Mouse (Mus musculus): Measurements from ENCODE around the gene Faap20. TPM values are rescaled to one million over a fixed set of nuclear protein-coding genes. Genes with fewer than 3 reads are reported as not detected.
"Not testable (repeated sequence)": the region's sequence is repeated elsewhere in the genome, so short reads cannot be mapped to it uniquely, and the experiment has no call there.

Faap20 gene
- total RNA-seq, 2 experiments from 2014 or later = 14.0 to 25.0 TPM

GRCm38 (mm10) chr4:155243233-155243632 lies 6.4 kb upstream of the Faap20 start:
- ATAC-seq (replicated peaks; ENCODE audit: poor library complexity, severe bottlenecking) = no peak

DNA sequence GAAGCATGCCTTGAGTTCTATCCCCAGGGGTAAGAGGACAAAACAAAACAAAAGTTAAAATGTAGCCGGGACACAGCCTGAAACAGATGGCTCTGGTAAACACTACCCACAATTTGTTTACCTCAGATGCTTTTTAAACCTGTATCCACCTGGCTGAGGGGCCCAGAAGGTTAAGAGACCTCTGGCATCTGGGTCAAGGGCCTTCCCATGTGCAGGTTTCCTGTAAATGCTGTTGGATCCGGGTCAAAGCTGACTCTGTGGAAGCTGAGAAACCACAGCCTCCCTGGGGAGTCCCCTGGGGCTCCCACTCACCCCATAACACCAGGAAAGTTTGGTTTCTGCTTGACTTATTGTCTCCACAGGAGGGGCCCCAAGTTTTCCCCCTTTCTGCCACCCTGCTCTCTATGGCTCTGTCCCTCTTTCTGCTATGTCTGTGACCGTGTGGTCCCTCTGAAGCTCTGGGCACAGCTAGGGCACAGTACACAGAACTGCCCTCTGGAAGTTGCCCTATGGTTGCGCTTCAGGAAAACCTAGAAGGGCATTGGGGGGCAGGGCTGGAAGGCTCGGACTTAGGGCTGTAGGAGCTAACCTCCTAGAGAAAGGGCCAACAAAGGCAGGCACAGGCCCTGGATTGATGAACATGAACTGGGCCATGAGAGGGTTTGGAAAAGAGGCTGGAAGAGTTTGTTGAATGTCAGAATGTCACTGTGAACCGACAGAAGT lies 3.7 kb upstream of the Faap20 start:
- no peak for ATAC-seq (replicated peaks; ENCODE audit: poor library complexity, severe bottlenecking)

DNA sequence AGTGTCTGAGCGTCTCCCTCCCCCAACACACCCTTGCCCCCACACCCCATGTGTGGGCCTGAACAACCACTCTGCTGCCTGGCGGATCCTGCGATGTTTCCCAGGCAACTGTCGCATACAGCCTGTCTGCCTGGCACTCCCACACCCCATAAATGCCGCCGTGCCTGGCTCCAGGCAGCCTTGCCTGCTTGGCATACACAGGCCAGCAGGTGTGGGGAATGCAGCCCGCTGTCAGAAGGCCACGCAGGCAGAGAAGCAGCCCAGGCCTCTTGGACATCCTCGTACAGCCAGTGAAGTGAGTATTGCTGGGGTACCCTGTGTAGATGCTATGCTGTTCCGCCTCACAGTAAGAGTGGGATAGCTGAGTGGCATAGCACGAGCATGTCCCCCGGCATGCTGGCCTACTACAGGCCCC lies 2.9 kb upstream of the Faap20 start:
- no peak for ATAC-seq (replicated peaks; ENCODE audit: poor library complexity, severe bottlenecking)

GRCm38 (mm10) chr4:155248054-155248453 lies 1.5 kb upstream of the Faap20 start:
- ATAC-seq (replicated peaks; ENCODE audit: poor library complexity, severe bottlenecking) = not testable (repeated sequence)

DNA sequence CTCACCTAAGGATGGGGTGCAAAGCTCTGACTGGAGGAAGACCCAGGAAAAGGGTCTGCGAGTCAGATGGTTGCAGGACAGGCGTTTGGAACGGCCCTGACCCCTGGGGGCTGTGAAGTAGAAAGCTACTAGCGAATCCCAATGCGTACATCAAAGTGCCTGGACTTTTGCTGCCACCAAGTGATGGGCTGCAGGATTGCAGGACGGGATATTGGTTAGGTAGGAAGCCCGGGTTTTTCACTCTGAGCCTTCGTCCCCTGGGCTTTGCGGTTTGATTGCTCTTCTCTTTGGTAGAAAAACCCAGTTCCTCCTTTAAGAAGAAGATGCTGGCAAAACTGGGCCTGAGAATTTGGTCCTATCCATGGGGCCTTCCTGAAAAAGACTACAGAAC lies 350 bp upstream of the Faap20 start:
- ATAC-seq (replicated peaks; ENCODE audit: poor library complexity, severe bottlenecking) = peak; percentile 82

DNA sequence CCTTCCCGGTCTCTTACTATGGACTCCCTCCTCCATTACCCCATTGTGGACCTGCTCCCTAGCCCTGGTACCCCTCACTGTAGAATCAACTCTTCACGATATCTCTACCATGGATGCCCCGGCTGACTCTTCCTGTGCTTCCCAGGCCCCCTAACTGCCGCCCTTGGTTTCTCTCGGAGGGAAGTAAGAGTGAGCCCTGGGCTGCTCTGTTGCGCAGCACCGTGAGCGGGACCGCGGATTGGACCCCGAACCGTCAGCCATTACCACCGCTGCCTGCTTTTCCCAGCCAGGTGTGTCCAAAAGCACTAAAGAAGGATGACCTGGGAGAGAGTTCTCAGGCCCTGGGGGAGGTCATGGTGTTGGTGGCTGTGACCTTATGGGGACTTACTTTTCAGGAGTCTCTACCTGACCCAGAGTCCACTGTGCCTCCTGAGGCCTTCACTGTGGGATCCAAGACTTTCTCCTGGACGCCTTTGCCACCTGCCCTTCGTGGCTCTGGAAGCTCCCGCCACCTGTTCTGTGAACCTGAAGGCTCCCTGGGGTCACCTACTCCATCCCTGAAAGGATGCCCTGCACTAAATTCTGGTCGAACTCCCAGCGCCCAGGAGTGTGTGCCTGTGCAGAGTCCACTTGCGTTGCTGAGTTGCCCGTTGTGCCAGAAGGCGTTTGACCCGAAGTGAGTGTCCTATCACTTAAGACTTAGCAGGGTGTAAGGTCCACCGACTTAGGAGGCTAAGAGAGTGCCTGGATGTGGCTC lies 937 bp downstream of the Faap20 start:
- ATAC-seq (replicated peaks; ENCODE audit: poor library complexity, severe bottlenecking) = peak; percentile 23

GRCm38 (mm10) chr4:155251147-155251546 lies 1.5 kb downstream of the Faap20 start:
- ATAC-seq (replicated peaks; ENCODE audit: poor library complexity, severe bottlenecking) = no peak

DNA sequence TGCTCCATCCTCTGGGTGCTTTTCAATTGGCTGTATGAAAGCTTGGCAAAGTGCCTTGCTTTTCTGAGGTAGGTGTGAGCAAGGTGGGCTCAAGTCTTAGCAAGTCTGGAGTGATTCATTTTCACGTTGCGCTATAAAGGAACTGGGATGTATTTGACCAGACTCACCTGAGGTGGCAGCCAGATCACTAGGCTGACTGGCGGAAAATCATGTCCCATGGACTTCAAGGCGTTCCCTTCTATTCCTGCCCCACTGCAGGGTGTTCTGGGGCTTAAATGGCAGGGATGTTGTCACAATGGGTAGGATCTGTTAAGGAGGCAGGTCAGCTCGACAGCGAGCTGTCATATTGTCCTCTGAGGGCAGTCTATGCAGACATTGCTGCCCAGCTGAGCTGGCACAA lies 2.7 kb downstream of the Faap20 start:
- no peak for ATAC-seq (replicated peaks; ENCODE audit: poor library complexity, severe bottlenecking)

DNA sequence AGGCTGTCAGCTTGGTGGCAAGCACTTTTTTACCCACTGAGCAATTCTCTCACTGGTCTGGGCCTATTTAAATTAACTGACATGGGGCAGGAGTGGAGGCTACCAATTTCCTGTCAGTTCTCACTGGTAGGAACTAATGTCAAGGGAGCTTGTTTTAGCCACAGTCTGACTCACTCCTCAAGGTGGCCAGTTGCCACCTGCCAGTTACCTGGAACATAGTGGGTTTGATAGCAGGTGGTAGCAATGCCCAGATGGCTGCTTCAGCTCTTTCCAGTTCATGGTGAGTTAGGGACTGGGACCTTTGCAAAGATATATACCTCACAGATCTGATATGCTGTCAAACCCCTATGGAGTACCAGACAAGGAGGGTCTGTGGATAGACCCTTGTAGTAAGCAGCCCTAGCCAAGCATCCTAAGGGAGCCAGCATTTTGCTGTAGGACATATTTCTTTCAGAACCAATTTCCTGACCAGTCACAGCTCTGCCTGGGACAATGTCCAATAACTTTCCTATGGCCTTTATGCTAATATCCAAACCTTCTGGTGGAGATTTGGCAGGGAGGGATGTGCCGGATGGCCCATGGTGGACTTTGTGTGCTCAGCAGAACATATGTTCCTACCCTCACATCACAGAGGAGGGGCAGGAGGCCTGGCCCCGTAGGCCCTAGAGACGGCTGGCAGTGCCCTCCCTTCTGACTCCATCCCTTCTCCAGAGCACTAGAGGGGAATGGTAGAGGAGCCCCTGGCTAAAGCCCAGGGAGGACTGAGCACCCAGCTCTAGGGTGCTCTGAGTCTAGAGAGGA lies 15.1 kb downstream of the Faap20 start:
- no peak for ATAC-seq (replicated peaks; ENCODE audit: poor library complexity, severe bottlenecking)

- no peak for ATAC-seq (replicated peaks; ENCODE audit: poor library complexity, severe bottlenecking)
Measured at GRCm38 (mm10) chr4:155267047-155267543, 17.5 kb downstream of the Faap20 start.

GRCm38 (mm10) chr4:155267639-155268175 lies 18.1 kb downstream of the Faap20 start:
- ATAC-seq (replicated peaks; ENCODE audit: poor library complexity, severe bottlenecking) = no peak

DNA sequence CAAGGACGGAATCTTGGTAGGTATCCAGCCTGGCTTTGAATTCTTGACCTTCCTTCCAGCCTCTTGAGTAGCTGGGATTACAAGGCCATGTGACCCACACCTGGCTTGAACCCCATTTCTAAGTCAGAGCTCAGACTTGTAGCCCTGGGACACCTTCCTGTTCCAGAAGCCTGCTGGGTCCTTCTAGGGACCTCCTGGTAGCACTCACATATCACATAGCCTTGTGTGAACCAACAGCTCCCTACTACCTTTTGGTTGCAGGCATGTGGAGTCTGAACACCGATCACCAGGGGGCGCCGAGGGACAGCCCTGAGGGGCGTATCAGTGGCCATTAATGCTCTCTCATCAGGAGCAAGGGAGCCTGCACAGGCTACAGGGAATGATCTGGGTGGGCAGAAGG lies 18.8 kb downstream of the Faap20 start:
- peak; percentile 75 for ATAC-seq (replicated peaks; ENCODE audit: poor library complexity, severe bottlenecking)

DNA sequence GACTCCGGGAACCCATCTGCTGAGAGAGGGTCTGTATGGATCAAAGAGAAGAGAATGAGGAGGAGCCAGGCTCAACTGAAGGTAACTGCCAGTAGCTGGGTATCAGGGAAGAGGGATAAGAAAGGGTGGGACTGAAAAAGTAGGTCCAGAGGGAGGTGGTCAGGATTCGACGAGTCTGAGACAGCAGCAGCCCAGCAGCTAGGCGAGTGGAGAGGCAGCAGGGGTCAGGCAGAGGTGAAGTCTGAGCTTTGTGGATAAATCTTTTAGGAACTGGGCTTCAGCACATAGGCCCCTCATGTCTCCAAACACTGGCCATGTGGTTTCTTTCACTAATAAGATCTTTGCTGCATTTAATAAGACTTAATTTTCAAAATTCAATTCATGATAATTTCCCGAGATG lies 24.8 kb downstream of the Faap20 start:
- no peak for ATAC-seq (replicated peaks; ENCODE audit: poor library complexity, severe bottlenecking)

GRCm38 (mm10) chr4:155274851-155275250 lies 25.2 kb downstream of the Faap20 start:
- no peak for ATAC-seq (replicated peaks; ENCODE audit: poor library complexity, severe bottlenecking)

DNA sequence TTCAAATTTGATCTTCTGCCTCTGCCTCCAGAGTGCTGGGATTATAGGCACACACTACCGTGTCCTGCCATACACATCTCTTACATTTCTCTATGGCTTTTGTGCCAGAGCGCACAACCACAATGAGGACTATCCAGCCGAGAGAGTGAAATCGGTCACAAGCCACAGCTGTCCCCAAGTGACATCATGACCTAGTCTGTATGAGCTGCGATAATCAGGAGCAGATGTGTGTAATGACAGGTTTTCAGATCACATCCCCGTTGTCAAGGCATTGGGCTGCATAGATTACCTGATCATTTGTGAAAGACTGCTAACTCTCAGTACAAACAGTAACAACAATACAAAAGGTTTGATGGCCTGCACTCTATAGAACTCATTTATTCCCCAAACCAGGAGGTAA lies 28.4 kb downstream of the Faap20 start:
- ATAC-seq (replicated peaks; ENCODE audit: poor library complexity, severe bottlenecking) = no peak

DNA sequence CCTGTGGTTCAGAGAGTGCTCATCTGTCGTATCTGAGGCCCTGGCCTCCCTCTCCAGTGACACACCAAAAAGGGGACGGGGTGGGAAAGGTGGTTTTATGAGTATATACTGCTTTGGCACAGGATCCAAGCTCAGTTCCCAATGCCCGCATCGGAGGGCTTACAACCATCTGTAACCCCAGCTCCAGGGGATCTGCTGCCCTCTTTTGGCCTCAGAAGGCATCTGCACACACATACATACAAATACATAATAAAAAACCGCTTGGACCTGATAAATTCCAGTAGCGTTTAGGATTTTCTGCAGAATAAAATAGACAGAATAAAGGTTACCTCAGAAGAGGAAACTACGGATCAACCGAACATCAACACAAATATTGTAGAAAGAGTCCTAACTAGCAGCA lies 29.5 kb downstream of the Faap20 start:
- no peak for ATAC-seq (replicated peaks; ENCODE audit: poor library complexity, severe bottlenecking)

- ATAC-seq (replicated peaks; ENCODE audit: poor library complexity, severe bottlenecking) = no peak
Measured at GRCm38 (mm10) chr4:155279926-155280767, 30.5 kb downstream of the Faap20 start.

DNA sequence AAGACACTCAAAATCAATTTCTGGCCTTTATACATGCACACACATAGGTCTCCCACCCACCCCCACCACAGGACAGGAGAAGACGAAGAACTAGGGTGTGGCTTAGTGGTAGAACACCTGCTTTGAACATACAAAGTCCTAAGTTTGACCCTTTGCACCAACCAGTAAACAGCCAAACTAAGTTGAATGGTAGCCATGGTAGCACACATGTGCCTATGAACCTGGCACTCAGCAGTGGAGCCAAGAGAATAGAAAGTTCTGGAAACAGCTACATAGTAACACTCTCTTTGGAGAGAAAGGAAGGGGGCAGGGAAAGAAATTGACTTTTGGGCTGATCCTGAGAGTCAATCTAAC lies 31.1 kb downstream of the Faap20 start:
- no peak for ATAC-seq (replicated peaks; ENCODE audit: poor library complexity, severe bottlenecking)

DNA sequence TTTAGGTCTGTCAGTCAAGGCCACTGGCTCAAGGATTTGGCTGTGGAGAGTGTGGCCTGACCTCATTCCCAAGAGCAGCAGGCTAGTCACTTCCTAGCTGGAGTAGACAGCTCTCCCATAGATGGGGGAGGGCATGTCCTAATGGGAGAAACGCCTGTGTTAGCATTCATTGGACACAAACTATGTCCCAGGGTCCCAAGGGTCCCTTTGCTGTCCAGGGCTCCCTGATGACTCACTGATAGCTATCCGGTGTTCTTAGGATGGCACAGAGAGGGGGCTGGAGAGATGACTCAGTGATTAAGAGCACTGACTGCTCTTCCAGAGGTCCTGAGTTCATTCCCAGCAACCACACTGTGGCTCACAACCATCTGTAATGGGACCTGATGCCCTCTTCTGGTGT lies 31.6 kb downstream of the Faap20 start:
- ATAC-seq (replicated peaks; ENCODE audit: poor library complexity, severe bottlenecking) = no peak

DNA sequence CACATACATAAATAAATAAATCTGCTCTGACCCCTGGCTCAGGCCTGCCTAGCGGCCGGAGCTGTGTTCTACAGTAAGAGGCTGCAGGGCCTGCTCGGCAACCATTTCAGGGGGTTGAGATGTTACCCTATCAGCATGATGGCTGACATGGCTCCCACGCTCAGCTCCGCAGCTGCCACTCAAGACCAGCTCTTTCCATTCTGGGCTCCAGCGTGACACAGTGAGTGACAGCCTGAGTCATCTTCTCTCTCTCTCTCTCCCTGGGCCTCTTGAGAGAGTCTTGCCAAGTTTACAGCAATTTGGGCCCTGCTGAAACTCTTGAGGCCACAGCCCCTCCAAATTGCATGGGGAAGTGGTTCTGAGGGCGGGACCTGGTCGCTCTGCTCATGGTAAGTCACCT lies 32.0 kb downstream of the Faap20 start:
- ATAC-seq (replicated peaks; ENCODE audit: poor library complexity, severe bottlenecking) = 0 out of 2 replicates have a peak, but pooled peaks have one; percentile 26

All from granulocyte monocyte progenitor cell, adult 5-6 weeks (primary cell).